Mouse (Mus musculus): ENCODE data around the gene Fezf1. TPM values are rescaled to one million over a fixed set of nuclear protein-coding genes. Genes with fewer than 3 reads are reported as not detected.

Gene Fezf1
- total and polyA plus RNA-seq, 2 experiments = not detected

DNA sequence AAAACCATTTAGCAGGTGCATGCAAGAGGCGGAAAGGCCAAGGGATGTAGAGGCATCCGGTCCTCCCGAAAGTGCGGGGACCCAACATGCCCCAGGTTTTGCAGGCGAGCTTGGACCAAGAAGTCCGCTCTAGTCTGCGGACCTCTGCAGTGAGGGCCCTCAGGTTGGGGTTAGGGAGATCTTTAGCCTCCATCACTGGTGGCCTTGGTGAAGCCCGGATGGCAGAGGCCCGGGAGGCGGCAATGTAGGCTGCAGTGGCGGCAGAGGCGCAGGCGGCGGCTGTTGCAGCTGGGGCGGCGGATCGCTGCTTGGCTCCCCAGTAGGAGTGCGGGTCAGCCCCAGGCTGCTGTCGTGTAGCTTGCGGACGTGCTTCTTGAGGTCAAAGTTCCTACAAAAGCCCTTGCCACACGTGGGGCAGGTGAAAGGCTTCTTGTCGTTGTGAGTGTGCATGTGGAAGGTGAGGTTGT is 2.6 kb downstream of the Fezf1 start:
- no peak for DNase-seq (ENCODE audit: extremely low read depth, low read depth, low spot score)
- Histone ChIP-seq H3K79me2 (ENCODE audit: control insufficient read depth, insufficient read depth, low read length) (no peaks in the 10 kb centered on the region), H3K4me3 (ENCODE audit: insufficient read depth, low read depth, low read length) (no peak overlapping the region), H3K27me3 (ENCODE audit: control insufficient read depth, insufficient read depth, low read length) (peaks cover 37% of the 10 kb centered on the region), H3K27ac (replicated peaks; ENCODE audit: insufficient read depth, low read depth, low read length) (no peak overlapping the region), H3K9ac (ENCODE audit: low read depth, low read length) (no peak overlapping the region), H3K36me3 (ENCODE audit: control insufficient read depth, insufficient read depth, low read length) (no peaks in the 10 kb centered on the region), H3K4me1 (ENCODE audit: control insufficient read depth, insufficient read depth, low read length) (no peaks in the 10 kb centered on the region; the same call in 1 of the 2 replicates)
- 3% methylated on average over 23 of the region's 23 CpGs for WGBS
- TF ChIP-seq POLR2A (IDR thresholded peaks at IDR 0.05; ENCODE audit: extremely low read depth, insufficient read depth, low read length) (no peak), CTCF (IDR thresholded peaks at IDR 0.05; ENCODE audit: low read depth, low read length) (no peak)

- 26% methylated on average over 9 of the region's 9 CpGs for WGBS
- no peak overlapping the region for H3K4me3 ChIP-seq (ENCODE audit: insufficient read depth, low read depth, low read length)
- no peaks in the 10 kb centered on the region for H3K36me3 ChIP-seq (ENCODE audit: control insufficient read depth, insufficient read depth, low read length)
- DNase-seq (ENCODE audit: extremely low read depth, low read depth, low spot score) = no peak
- no peak overlapping the region for H3K27ac ChIP-seq (replicated peaks; ENCODE audit: insufficient read depth, low read depth, low read length)
- no peaks in the 10 kb centered on the region for H3K79me2 ChIP-seq (ENCODE audit: control insufficient read depth, insufficient read depth, low read length)
- peaks cover 34% of the 10 kb centered on the region for H3K27me3 ChIP-seq (ENCODE audit: control insufficient read depth, insufficient read depth, low read length)
- TF ChIP-seq CTCF (IDR thresholded peaks at IDR 0.05; ENCODE audit: low read depth, low read length) (no peak), POLR2A (IDR thresholded peaks at IDR 0.05; ENCODE audit: extremely low read depth, insufficient read depth, low read length) (no peak)
- H3K9ac ChIP-seq (ENCODE audit: low read depth, low read length) = no peak overlapping the region
- H3K4me1 ChIP-seq (ENCODE audit: control insufficient read depth, insufficient read depth, low read length) = no peaks in the 10 kb centered on the region; the same call in 1 of the 2 replicates
These were observed 3.0 kb downstream of the Fezf1 start for GRCm38 (mm10) chr6:23245121-23245520.

GRCm38 (mm10) chr6:23243821-23244760 is 4.1 kb downstream of the Fezf1 start:
- Histone ChIP-seq H3K79me2 (ENCODE audit: control insufficient read depth, insufficient read depth, low read length) (no peaks in the 10 kb centered on the region), H3K9ac (ENCODE audit: low read depth, low read length) (no peak overlapping the region), H3K4me1 (ENCODE audit: control insufficient read depth, insufficient read depth, low read length) (no peaks in the 10 kb centered on the region; the same call in 1 of the 2 replicates), H3K36me3 (ENCODE audit: control insufficient read depth, insufficient read depth, low read length) (no peaks in the 10 kb centered on the region), H3K27me3 (ENCODE audit: control insufficient read depth, insufficient read depth, low read length) (peaks cover 26% of the 10 kb centered on the region), H3K27ac (replicated peaks; ENCODE audit: insufficient read depth, low read depth, low read length) (no peak overlapping the region), H3K4me3 (ENCODE audit: insufficient read depth, low read depth, low read length) (no peak overlapping the region)
- 7% methylated on average over 15 of the region's 15 CpGs for WGBS
- DNase-seq (ENCODE audit: extremely low read depth, low read depth, low spot score) = no peak
- no peak for TF ChIP-seq CTCF (IDR thresholded peaks at IDR 0.05; ENCODE audit: low read depth, low read length)
- no peak for TF ChIP-seq POLR2A (IDR thresholded peaks at IDR 0.05; ENCODE audit: extremely low read depth, insufficient read depth, low read length)

DNA sequence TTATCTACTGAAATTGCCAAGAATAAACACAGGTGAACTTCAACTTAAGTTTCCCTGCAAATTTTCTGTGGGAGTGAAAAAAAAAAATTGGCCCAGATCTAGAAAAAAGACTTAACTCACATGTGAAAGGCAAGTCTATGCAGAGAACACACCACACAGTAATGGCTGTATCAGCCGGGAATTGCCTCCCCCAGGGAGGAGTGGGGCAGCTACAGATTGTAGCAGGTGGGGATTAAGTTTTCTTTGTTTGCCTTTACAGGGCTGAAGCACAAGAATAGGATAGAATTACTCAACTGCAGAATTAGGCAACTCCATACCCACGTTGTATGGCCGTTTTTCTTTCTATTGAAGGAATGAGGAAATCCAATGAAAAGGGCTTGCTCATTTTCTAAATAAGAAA is 36.7 kb downstream of the Fezf1 start:
- no peak overlapping the region for H3K27ac ChIP-seq (replicated peaks; ENCODE audit: insufficient read depth, low read depth, low read length)
- TF ChIP-seq POLR2A (IDR thresholded peaks at IDR 0.05; ENCODE audit: extremely low read depth, insufficient read depth, low read length) = no peak
- no peak for TF ChIP-seq CTCF (IDR thresholded peaks at IDR 0.05; ENCODE audit: low read depth, low read length)
- H3K27me3 ChIP-seq (ENCODE audit: control insufficient read depth, insufficient read depth, low read length) = no peaks in the 10 kb centered on the region
- no peaks in the 10 kb centered on the region for H3K4me1 ChIP-seq (ENCODE audit: control insufficient read depth, insufficient read depth, low read length)
- no peaks in the 10 kb centered on the region for H3K79me2 ChIP-seq (ENCODE audit: control insufficient read depth, insufficient read depth, low read length)
- no peak overlapping the region for H3K4me3 ChIP-seq (ENCODE audit: insufficient read depth, low read depth, low read length)
- DNase-seq (ENCODE audit: extremely low read depth, low read depth, low spot score) = no peak
- 35% methylated on average over 3 of the region's 3 CpGs for WGBS
- no peak overlapping the region for H3K9ac ChIP-seq (ENCODE audit: low read depth, low read length)
- H3K36me3 ChIP-seq (ENCODE audit: control insufficient read depth, insufficient read depth, low read length) = no peaks in the 10 kb centered on the region

DNA sequence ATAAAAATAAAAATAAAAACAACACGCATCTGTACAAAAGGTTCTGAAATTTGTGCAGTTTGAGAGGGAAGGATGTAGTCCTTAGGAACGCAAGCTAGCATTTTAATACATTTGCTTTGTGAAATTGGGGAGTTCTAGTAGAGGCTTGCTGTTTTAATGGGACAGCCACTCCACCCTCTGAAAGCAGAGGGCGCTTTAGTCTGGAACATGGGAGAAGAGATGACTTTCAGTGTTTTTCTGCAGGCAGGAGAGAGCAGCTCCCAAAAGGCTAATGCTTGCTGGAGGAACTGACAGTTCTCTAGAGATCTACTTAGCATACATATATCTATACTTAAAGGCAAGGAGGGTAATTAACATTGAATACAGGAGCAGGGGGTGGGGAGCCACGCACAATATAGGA is 40.4 kb downstream of the Fezf1 start:
- Histone ChIP-seq H3K36me3 (ENCODE audit: control insufficient read depth, insufficient read depth, low read length) (no peaks in the 10 kb centered on the region), H3K27me3 (ENCODE audit: control insufficient read depth, insufficient read depth, low read length) (no peaks in the 10 kb centered on the region), H3K27ac (replicated peaks; ENCODE audit: insufficient read depth, low read depth, low read length) (no peak overlapping the region), H3K4me1 (ENCODE audit: control insufficient read depth, insufficient read depth, low read length) (no peaks in the 10 kb centered on the region), H3K9ac (ENCODE audit: low read depth, low read length) (no peak overlapping the region), H3K79me2 (ENCODE audit: control insufficient read depth, insufficient read depth, low read length) (no peaks in the 10 kb centered on the region), H3K4me3 (ENCODE audit: insufficient read depth, low read depth, low read length) (no peak overlapping the region)
- 66% methylated on average over 4 of the region's 4 CpGs for WGBS
- DNase-seq (ENCODE audit: extremely low read depth, low read depth, low spot score) = no peak
- TF ChIP-seq POLR2A (IDR thresholded peaks at IDR 0.05; ENCODE audit: extremely low read depth, insufficient read depth, low read length) = no peak
- TF ChIP-seq CTCF (IDR thresholded peaks at IDR 0.05; ENCODE audit: low read depth, low read length) = no peak

DNA sequence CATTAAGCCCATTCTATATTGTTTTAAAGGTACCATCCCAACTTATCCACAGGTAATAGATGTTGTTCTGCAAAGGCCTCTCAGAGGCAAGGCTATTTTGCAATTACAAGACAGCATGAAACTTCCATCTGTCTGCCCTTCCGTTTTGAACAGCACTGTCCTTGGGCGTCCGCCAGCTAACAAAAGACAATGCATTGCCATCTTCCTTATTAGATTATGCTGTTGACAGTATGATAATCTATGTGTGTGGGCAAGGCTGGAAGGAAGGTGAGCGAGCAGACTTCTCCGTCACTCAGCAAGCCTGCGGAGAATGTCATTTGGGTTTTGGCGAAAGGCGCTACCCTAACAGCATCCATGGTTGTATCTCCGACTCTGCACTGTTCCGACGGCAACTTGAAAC is 45.5 kb downstream of the Fezf1 start:
- no peaks in the 10 kb centered on the region for H3K4me1 ChIP-seq (ENCODE audit: control insufficient read depth, insufficient read depth, low read length)
- H3K79me2 ChIP-seq (ENCODE audit: control insufficient read depth, insufficient read depth, low read length) = no peaks in the 10 kb centered on the region
- DNase-seq (ENCODE audit: extremely low read depth, low read depth, low spot score) = no peak
- no peak overlapping the region for H3K27ac ChIP-seq (replicated peaks; ENCODE audit: insufficient read depth, low read depth, low read length)
- no peak overlapping the region for H3K9ac ChIP-seq (ENCODE audit: low read depth, low read length)
- 64% methylated on average over 11 of the region's 11 CpGs for WGBS
- no peaks in the 10 kb centered on the region for H3K36me3 ChIP-seq (ENCODE audit: control insufficient read depth, insufficient read depth, low read length)
- H3K4me3 ChIP-seq (ENCODE audit: insufficient read depth, low read depth, low read length) = no peak overlapping the region
- TF ChIP-seq CTCF (IDR thresholded peaks at IDR 0.05; ENCODE audit: low read depth, low read length) = no peak
- TF ChIP-seq POLR2A (IDR thresholded peaks at IDR 0.05; ENCODE audit: extremely low read depth, insufficient read depth, low read length) = no peak
- no peaks in the 10 kb centered on the region for H3K27me3 ChIP-seq (ENCODE audit: control insufficient read depth, insufficient read depth, low read length)

Other genes starting within 250 kb of the Fezf1 start
- 328 and 378 TPM in 2 replicates for gene Aass, start 115.4 kb downstream of the Fezf1 start, total RNA-seq (2014; rRNA removed)
- 66.8 and 84.2 TPM in 2 replicates for gene Aass, start 115.4 kb downstream of the Fezf1 start, polyA plus RNA-seq (2012; rRNA removed)

Measured in liver, adult 2 months (tissue).